20 mouse cellular contexts compared by ENCODE assay signal in genomic region chr14:117716305-117716704, GRCm38 (mm10).
"Had no signal": no experiment of that assay in that cellular context is flagged by ENCODE, and none has a peak within 500 bp of the region (broad histone marks: within the 10 kb centered on the region; RNA-seq: fewer than 3 reads in every experiment).

No protein-coding gene starts in this region.

- H3K9me3 ChIP-seq: midbrain, embryonic 13.5 days; midbrain, embryonic 15.5 days; neural tube, embryonic 13.5 days; neural tube, embryonic 15.5 days had no signal

- H3K4me3 ChIP-seq: megakaryocyte, embryonic 14.5 days; midbrain, embryonic 13.5 days; midbrain, embryonic 15.5 days; myocyte; neural tube, embryonic 13.5 days; neural tube, embryonic 15.5 days had no signal

- DNase-seq: lung, adult 18-20 months; lung, embryonic 14.5 days; lung, postnatal 14 days; lung, postnatal 36 days; retina, postnatal 1 day; right cerebral cortex, adult 18-20 months; right cerebral cortex, postnatal 25 days; right cerebral cortex, postnatal 4 days; spleen, adult 18-20 months; thymus, adult 18-20 months; thymus, postnatal 14 days; thymus, postnatal 36 days had no signal

- ATAC-seq: midbrain, embryonic 13.5 days; midbrain, embryonic 15.5 days had no signal

- H3K9ac ChIP-seq: liver, embryonic 14.5 days; lung, embryonic 14.5 days; midbrain, embryonic 13.5 days; midbrain, embryonic 15.5 days; neural tube, embryonic 13.5 days; neural tube, embryonic 15.5 days had no signal

- H3K4me2 ChIP-seq: lung, embryonic 14.5 days; midbrain, embryonic 13.5 days; midbrain, embryonic 15.5 days; neural tube, embryonic 13.5 days; neural tube, embryonic 15.5 days had no signal

- H3K27ac ChIP-seq: liver, embryonic 14.5 days; macrophage; midbrain, embryonic 13.5 days; midbrain, embryonic 15.5 days; neural tube, embryonic 13.5 days; neural tube, embryonic 15.5 days had no signal

- H3K27me3 ChIP-seq: megakaryocyte, embryonic 14.5 days; midbrain, embryonic 13.5 days; midbrain, embryonic 15.5 days; neural tube, embryonic 13.5 days; neural tube, embryonic 15.5 days had no signal

- H3K36me3 ChIP-seq: midbrain, embryonic 13.5 days; midbrain, embryonic 15.5 days; neural tube, embryonic 13.5 days; neural tube, embryonic 15.5 days had no signal

- H3K4me1 ChIP-seq: megakaryocyte, embryonic 14.5 days; midbrain, embryonic 13.5 days; midbrain, embryonic 15.5 days; neural tube, embryonic 15.5 days had no signal
